Mouse (Mus musculus): ENCODE measurements around the gene Wdr83.

GRCm38 (mm10) chr8:85037681-85038531 is 43.2 kb downstream of the Wdr83 start:
- no peak for TF ChIP-seq CTCF (IDR thresholded peaks at IDR 0.05 in 2 of 3, conservative IDR thresholded peaks at IDR 0.05 in 1 of 3; ENCODE audit: control insufficient read depth in 1 of 3, insufficient read depth in 1 of 3, low read depth in 2 of 3, low read length in 3 of 3, poor library complexity in 1 of 3, severe bottlenecking in 1 of 3)
- TF ChIP-seq BHLHE40 (IDR thresholded peaks at IDR 0.05; ENCODE audit: borderline replicate concordance, low read depth, low read length): no peak
- TF ChIP-seq RCOR1 (IDR thresholded peaks at IDR 0.05; ENCODE audit: low read depth, low read length): no peak
- TF ChIP-seq POLR2AphosphoS2 (IDR thresholded peaks at IDR 0.05; ENCODE audit: low read length): no peak
- peak; percentile 58 for TF ChIP-seq MAX (IDR thresholded peaks at IDR 0.05; ENCODE audit: low read length)
- peak in 1 of 2 experiments; percentile 33; a peak in 1 of 4 replicates for TF ChIP-seq POLR2A (IDR thresholded peaks at IDR 0.05; ENCODE audit: control insufficient read depth in 1 of 2, insufficient read depth in 1 of 2, low read depth in 1 of 2, low read length in 2 of 2, poor library complexity in 1 of 2)
- TF ChIP-seq GABPA (IDR thresholded peaks at IDR 0.05; ENCODE audit: low read depth, low read length): no peak
- TF ChIP-seq ETS1 (IDR thresholded peaks at IDR 0.05; ENCODE audit: low read depth, low read length): no peak
- TF ChIP-seq SMC3 (IDR thresholded peaks at IDR 0.05; ENCODE audit: low read depth, low read length): no peak
- TF ChIP-seq CHD1 (IDR thresholded peaks at IDR 0.05; ENCODE audit: low read depth, low read length): no peak; the same call in 1 of the 2 replicates
- peak; percentile 59; the same call in 1 of the 2 replicates for TF ChIP-seq MYC (IDR thresholded peaks at IDR 0.05; ENCODE audit: low read depth, low read length)
